ENCODE assay signal across 23 mouse cellular contexts in the genomic region with DNA sequence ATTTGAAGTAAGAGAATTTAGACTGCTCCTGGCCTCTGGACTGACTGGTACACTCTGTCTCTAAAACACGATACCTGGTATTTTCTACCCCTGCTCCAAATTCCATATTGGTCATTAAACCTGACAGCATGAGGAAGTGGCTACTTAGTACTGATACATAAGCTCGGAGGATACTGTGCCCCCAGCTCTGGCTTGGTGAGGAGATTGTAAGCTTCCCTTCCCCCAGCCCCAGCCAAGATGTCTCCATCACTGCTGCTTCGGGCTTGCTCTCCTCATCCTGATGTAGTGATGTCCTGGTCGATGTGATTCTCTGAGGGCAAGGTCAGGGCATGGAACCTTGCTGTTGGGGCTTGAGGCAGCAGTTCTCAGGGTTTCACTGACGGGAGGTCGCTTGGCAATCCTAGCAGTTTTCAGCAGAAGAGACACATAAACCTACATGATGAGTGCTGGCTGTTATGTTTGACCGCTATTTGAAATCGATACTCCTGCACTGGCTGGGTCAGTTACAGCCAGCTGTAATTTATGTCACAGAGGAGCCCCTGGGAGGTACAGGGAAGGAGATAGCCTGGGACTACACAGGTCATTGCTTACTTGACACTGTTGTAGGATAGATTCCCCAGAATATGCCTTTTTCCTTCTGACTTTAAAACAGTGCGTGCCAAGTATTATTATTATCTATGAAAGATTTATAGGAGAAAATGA.
"Had no signal": no experiment of that assay in that cellular context is flagged by ENCODE, and none has a peak within 500 bp of the region (broad histone marks: within the 10 kb centered on the region; RNA-seq: fewer than 3 reads in every experiment).

No protein-coding gene starts in this region.

- H3K9ac ChIP-seq: limb, embryonic 12.5 days; limb, embryonic 15.5 days; liver, embryonic 14.5 days; liver, postnatal 0 days; lung, embryonic 14.5 days; midbrain, embryonic 13.5 days; neural tube, embryonic 13.5 days had no signal

- H3K27ac ChIP-seq: limb, embryonic 12.5 days; limb, embryonic 15.5 days; liver, embryonic 14.5 days; macrophage; midbrain, embryonic 10.5 days; midbrain, embryonic 13.5 days; neural tube, embryonic 13.5 days had no signal

- H3K4me3 ChIP-seq: limb, embryonic 12.5 days; limb, embryonic 15.5 days; midbrain, embryonic 10.5 days; midbrain, embryonic 13.5 days; myocyte; neural tube, embryonic 13.5 days had no signal

- H3K9me3 ChIP-seq: limb, embryonic 12.5 days; limb, embryonic 15.5 days; midbrain, embryonic 10.5 days; neural tube, embryonic 13.5 days had no signal

- H3K4me2 ChIP-seq: limb, embryonic 12.5 days; limb, embryonic 15.5 days; liver, embryonic 11.5 days; lung, embryonic 14.5 days; midbrain, embryonic 13.5 days; neural tube, embryonic 13.5 days had no signal

- H3K27me3 ChIP-seq: limb, embryonic 12.5 days; limb, embryonic 15.5 days; midbrain, embryonic 13.5 days; neural tube, embryonic 13.5 days had no signal

- H3K36me3 ChIP-seq: limb, embryonic 12.5 days; limb, embryonic 15.5 days; midbrain, embryonic 10.5 days; midbrain, embryonic 13.5 days; neural tube, embryonic 13.5 days had no signal

- DNase-seq: kidney, postnatal 10 days; kidney, postnatal 36 days; left cerebral cortex, postnatal 4 days; liver, postnatal 0 days; lung, embryonic 14.5 days; retina, postnatal 1 day; right cerebral cortex, postnatal 25 days; spleen, adult 18-20 months; thymus, adult 2 months; thymus, postnatal 14 days; thymus, postnatal 4 days had no signal

- ATAC-seq: intestine, postnatal 0 days; liver, postnatal 0 days; lung, postnatal 0 days; midbrain, embryonic 13.5 days; midbrain, embryonic 16.5 days had no signal
